Mouse (Mus musculus) cerebellum, adult 2 months (tissue): ENCODE data around the gene Pik3c2g.

ENCODE experiments used
- CTCF ChIP-seq: fragments of 200-500 bp; IDR thresholded peaks from 2 replicates; pipeline ENCODE4 v1.5.1; 2011; ENCODE audit warnings: low read depth, mild to moderate bottlenecking, control low read depth, low read length, moderate library complexity, borderline replicate concordance; ENCODE audit not compliant: insufficient read depth
- POLR2A ChIP-seq: fragments of 200-500 bp; IDR thresholded peaks from 2 replicates; pipeline ENCODE4 v1.6.1; 2011; ENCODE audit warnings: low read length, control low read depth, borderline replicate concordance; ENCODE audit not compliant: insufficient read depth

DNA sequence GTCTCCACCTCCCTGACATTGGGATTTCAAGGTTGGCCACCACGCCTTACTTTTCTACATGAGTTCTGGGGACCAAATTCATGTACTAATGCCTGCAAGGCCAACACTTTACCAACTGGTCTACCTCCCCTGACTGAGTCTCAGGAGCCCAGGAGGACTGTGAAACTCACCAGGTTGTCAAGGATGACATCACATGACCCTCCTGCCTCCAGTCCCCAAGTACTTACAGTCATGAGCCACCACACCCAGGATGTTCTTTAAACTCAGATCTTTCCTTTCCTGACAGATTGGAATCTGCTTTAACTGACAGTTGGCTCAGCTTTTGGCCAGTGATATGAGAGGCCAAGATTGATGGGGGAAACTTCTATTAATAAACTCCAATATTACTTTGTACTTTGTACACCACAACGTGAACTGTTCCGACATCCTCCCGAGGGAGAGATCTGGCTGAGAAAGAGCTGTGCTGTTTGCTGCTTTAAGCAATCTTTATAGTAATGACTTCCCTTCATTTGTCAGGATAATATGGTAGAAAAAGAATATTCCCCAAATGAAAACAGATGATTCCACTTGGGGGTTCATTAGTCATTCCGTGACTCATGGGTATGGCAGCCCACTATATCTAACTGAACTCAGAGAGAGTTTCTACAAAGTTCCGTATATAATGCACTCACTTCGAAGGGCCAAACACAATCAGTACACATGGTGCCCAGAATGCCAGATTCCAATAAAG lies 182.9 kb downstream of the Pik3c2g start:
- TF ChIP-seq POLR2A, result no peak
- TF ChIP-seq CTCF, result no peak
